Mouse (Mus musculus) c-Kit-positive CD71-positive TER-119-negative erythroid progenitor cells, embryonic 14.5 days (primary cell): ENCODE measurements around the gene Rapgef1.

Source experiments
- DNase-seq: peaks from one replicate; pipeline ENCODE4 v3.0.0-alpha.2; 2013; ENCODE audit warnings: low read depth

The Rapgef1 gene

DNA sequence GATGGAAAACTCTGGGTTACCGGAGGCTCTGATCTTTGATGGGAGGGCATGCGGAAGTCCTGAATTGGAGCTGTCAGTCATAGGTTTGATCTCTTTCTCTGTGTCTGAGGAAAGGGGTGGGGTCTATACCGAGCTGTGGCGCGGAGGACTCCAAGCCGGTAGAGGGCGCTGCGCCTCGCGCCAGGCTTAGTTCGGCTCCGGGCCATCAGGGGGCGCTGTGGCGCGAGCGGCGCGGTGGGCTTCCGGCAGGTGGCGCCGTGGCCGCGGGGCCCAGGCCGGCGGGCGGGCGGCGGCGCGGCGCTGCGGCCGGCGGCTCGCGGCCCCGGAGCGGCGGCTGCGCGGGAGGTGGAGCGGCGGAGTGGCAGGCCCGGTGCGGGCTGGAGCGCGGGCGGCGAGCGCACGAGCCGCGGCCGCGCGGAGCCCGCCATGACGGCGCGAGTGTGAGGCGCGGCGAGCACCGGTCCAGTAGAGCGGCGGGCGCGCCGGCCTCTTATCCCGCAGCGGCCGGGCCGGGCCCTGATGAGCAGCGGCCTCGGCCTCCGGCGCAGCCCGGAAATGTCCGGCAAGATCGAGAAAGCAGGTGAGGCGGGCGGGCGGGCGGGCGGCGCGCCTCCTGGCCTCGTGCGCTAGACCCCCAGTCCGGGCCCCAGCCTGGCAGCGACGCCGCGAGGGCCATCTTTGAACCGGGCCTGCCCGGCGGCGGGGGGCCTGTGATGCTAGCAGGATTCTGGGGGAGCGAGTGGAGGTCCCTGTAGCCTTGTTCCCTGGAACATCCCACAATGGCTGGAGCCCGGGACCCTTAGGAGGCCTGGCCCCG, at the start of gene Rapgef1:
Gene Rapgef1 (plus strand): TSS at position 237 of the 817 bp plus-strand sequence.
- DNase-seq: peak; percentile 47

DNA sequence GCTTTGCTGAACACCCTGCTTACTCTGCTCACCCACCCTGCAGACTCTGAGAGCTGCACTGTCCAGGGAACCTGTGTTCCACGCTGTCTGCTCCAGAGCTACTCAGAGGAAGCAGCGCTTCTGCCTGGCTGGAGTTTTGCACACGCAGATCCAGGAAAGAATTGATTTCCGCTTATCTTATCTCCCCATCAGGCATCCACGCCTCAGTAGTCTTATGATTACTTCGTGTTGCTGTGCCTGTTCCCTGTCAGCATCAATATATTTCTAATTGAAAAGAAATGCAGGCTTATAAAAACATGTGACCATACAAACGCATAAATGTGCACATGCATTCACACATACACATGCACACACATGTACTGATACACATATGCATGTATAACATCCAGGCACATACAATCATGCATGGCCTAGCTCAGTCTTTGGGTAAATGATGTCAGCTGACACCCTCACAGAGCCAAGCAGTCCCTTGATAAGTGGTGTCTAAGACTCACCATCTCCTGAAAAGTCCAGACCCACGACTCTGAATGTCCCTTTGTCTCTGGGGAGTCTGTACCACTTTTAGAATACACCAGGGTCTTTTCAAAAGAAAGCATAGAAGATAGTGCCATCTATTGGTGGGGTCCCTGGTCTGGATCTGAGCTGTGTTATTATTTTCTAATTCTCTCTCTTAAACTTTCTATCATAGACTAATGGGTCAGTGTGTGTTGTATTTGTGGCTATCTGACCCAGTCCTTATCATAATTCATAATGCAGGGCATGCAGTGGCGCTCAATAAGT, 47.4 kb upstream of the Rapgef1 start:
- no peak for DNase-seq

DNA sequence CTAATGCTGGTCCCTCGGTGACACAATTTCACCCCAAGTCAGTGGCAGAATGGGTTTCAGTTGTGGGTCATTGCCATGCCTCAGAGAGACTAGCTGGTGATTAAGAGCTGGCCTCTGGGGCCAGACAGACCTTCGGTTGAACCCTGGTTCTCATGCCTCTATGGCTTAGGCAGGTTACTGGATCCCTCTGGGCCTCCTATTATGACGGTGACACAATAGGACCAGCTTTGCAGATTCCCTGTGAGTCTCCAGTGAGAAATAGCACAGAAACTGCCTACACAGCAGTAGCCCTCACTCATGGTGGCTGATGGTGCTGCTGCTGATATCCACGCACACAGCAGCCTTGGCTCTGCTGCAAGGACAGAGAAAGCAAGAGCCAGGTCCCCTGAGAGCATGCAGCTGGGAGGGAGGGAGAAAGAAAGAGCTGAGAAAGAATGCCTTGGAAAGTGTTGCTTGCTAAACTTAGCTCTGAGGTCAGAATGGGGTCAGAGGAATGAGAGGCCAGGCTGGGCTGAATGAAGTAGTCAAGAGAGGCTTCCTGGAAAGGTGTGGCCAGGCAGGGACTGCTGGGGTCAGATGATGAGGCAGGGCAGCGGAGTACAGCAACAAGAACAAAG, 46.6 kb upstream of the Rapgef1 start:
- DNase-seq: no peak

DNA sequence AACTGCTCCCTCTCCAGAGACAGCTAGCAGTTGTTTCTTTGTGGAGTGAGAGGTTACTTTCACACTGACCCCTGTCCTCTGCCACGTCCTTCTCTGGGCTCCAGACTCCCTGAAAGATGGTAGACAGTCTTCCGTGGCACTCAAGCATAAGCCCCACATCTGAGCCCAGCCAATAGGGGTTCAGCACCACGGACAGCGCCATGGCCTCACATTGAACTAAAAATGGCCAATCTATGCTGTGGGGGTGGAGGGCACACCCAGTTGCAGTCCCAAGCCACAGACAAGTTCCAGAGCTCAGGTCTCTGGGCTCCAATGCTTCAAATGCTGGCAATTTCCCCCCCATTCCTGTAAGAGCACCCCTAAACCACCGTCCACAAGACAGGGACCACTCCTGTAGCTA, 45.9 kb upstream of the Rapgef1 start:
- peak; percentile 67 for DNase-seq

DNA sequence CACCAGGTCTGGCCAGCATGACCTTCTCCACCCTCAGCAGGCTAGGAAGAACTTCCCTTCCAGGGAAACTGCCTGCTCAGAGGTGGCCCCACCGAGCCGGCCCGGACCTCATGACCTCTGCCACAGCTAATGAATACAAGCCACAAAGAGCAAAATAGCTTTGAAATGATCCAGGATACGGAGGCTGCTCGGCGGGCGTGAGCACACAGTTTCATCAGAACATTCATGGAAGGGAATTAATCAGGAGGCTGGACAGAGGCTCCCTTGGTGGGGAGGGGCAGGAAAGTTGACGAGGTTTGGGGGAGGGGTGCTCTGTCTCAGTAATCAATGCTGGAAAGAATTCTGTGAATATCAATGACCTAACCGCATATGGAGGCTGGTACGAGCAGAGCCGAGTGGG, 45.3 kb upstream of the Rapgef1 start:
- DNase-seq: no peak

DNA sequence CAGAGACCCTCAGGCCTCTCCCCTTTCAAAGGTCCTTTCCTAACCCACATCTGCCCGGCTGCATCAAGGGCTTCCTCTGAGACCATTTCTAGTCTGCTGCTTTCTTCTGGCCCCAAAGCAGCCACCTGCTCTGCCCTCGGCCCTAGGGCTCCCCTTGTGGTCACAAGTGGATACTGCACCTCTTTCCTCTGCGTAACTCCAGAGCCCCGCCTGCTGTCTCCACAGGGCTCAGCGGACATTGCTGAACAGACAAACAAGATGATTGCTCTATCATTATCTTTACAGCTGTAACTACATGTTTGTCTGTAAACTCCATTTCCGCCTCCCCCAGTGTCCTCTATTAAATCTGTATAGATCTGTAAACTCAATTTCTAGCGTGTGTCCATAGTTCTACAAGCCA, 37.1 kb upstream of the Rapgef1 start:
- DNase-seq: peak; percentile 58

DNA sequence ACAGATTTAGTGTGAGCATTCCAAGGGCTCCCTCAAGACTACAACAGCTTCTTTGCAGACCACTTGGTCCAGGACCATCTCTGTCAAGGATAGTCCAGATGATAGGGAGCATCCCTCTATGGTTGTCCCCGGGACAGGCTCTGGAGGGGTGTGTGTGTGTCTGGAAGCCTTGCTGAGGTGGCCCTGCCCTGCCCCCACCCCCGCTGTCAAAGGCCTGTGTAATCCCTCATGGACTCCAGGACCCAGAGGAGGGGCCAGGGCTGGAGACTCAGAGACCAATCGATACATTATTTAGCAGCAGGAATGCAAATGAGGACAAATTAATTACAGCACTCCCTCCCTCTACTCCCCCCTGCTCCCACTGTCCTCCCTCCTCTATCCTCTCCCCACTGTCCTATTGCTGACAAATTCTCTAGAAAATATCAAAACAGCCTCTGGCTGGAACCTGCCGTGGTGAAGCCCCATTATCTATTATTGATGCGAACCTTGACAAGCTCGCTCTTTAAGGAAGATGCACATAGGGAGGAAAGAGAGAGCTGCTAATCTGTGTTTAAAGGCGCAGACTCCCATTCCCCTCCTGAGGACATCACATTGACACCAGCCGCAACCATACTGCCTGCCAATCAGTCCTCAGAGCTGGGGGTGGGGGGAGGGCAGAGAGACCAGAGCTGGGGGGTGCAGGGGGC, 33.4 kb upstream of the Rapgef1 start:
- DNase-seq: no peak

DNA sequence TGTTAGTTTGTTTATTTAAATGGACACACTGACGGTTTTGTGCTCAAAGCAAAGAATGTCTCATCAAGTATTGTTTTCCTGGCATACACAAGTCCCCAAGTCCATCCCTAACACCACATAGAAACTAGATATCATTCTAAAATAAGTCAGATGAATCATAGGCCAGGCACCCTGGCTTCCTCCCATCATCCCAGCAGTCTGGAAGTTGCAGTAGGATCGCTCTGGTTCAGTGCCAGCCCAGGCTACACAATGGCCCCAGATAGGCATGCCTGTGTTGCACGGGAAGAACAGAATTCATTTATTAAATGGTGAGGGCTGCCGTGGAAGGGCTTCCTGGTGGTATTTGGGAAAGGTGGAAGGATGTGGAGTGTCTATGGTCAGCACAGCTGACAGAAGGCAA, 31.5 kb upstream of the Rapgef1 start:
- DNase-seq: no peak

DNA sequence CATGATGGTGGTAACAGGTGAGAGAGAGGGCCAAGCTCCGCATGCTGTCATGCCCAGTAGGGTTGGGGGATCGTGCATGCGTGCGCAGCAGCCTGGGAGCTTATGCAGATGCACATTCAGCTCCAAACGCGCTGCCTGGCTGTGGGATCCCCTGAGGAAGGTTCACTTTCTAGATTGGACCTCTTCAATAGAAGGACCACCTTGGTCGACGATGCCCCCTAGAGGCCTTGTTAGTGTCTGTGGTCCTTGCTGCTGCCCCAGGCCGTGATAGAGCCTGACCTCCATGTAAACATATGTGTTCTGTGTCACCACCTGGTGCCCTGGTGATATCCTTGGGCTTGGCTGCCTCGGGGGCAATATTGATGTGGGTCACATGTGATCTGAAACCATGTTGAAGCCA, 30.3 kb upstream of the Rapgef1 start:
- no peak for DNase-seq

DNA sequence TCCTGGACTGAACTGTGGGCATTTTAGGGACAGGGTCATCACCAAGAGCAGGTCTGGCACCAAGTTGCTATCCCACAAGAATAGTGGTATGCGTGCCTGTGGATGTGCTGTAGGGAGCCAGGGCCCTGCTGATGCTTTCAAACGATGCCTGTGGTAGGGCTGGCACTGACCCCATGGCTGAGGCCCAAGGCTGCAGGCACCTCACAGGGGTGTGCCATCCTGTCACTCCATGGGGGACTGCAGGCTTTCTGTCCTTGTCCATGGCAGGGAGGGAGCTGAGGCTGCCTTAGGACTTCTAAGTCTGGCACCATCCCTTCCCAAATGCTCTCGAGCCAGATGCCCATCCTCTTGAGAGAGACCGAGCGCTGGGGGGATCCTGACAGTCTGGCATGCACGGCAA, 27.9 kb upstream of the Rapgef1 start:
- DNase-seq: no peak

DNA sequence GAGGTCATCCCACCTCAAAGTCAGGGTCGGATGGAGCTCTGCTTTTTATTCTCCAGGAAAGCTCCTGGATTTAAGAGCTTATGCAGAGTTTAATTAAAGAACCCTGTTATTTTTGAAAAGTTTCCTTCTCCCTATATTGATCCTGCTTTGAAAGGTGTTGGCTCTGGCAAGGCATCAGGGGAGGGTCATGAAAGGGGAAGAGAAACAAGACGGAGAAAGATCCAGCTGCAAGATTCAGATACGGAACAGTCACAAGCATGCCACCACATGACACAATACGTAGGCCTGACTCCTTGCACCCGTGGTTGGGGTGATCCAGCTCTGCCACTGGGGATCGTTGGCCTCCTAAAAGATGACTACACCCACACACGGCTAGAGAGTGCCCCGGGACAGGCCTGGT, 27.0 kb upstream of the Rapgef1 start:
- no peak for DNase-seq

DNA sequence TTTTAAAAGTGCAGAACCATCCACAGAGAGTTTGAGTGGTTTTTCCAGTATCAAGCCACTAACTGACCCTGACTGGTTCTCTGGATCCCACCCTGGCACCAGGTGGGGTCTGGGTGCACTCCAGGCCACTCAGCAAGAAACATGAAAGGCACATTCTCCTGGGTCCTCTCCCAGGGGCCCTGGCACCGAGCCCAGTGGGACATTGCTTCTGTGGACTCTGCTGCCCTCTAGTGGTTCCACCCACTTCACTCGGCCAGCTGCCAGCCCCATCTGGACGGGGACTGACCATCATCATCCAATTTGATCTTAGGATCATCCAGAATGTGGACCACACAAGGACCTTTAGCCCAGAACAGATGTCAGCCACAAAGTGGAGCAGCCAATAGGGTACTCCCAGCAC, 15.6 kb upstream of the Rapgef1 start:
- no peak for DNase-seq

DNA sequence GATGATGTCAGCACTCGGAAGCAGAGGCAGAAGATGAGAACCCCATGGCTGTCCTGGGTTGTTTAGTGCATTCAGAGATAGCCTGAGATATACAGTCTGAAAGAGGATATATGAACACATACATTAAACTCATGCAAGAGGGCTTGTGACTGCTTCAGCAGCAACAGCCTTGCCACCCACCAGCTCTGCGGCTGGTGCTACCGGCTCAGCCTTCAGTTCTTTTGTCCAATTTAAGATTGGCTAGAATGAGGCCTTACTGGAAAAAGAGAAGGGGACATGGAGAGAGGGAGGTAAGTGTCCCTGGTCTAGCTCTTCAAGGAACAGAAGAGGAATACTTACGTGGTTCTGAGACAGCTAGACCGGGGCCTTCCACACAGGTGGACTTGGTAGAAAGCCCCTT, 13.9 kb upstream of the Rapgef1 start:
- DNase-seq: no peak

DNA sequence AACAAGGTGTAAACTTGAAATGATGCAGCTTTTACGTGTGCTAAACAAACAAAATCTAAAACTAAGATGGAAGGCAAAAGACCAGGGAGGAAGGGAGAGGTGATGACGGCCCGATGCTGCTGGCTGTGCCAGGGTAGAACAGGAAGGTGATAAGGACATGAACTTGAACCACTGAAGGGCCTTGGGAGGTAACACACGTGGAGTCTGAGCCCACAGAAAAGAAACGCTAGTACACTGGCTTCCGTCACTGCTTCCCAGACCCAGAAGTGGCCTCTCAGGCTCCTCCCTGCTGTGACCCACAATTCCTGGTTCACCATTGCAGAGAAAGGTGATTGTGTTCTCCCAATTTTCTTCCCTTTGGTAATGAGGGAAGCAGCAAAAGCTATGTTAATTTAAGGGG, 13.1 kb upstream of the Rapgef1 start:
- DNase-seq: no peak

DNA sequence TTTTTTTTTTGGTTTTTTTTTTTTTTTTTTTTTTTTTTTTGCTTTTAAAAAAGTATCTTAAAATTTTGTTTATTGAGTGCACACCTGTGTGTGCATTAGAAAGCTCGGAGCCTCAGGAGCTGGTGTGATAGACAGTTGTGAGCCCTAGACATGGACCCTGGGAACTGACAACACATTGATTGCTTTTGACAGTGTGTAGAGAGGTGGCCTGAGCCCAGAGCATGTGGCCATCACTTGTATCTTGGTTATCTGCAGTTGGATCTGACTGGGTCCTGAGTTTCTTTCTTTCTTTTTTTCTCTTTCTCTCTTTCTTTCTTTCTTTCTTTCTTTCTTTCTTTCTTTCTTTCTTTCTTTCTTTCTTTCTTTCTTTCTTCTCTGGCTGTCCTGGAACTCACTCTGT, 2.2 kb upstream of the Rapgef1 start:
- no peak for DNase-seq

DNA sequence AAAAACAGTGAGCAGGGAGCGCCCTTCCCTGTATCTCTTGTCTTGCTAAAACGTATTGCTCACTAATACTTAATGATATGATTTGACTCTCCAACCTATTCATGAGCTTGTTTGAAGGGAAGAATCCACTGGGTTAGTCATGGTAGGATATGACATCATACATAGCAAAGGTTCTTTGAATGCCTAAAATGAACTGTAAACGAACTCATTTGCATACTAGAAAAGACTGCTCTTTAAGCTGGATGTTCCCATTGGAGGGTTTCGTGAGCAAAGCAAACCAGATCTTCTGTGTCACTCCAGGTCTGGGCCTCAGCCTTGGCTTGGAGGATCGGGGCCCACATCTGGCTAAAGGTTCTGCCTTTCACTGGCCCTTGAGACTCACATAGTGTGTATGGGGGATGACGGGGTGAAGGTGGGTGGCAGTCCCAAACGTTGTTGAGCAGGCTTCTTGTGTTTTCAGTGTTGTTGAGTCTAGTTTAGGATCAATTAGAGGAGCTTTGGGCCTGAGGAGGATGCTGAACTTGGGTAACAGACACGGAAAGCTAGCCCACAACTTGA, 515 bp upstream of the Rapgef1 start:
- DNase-seq: no peak

DNA sequence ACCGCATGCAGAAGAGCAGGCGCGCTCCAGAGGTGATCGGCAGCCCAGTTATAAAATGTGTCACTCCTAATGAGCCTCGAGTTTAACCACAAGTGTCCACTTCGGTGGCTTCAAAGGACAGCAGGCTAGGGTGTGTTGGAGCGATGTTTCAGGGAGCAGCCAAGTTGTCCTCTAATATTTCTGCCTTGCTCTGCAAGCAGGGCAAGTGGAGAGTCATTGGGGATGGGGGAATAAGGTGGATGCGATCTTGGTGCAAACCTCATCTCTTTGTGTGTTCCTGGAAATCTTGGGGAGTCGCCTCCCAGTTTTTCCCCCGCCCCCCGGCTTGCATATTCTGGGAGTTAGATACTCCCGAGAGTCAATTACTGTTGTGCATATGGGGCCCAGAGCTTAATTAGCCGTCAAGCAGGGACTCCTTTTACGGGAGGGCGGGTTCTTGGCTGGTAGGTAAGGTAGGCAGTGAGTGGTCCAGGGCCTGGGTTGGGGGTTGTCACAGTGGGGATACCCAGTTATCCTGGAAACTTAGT, 844 bp downstream of the Rapgef1 start:
- peak; percentile 46 for DNase-seq

DNA sequence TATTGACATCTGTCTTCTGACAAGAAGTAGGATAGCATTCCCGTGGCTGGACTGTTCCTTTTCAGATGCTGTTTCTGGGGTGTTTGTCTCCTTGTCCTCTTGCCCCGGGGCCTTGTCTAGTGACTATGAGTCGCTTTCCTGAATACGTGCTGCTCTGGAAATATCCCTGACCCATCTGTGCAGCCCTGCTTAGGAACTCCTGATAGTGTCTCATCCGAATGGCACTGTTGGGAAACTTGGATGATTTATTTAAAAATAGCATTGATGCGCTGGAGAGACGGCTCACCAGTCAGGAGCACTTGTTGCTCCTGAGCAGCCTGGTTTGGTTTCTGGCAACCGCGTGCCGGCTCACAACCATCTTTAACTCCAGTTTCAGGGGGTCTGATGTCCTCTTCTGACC, 1.6 kb downstream of the Rapgef1 start:
- DNase-seq: no peak

DNA sequence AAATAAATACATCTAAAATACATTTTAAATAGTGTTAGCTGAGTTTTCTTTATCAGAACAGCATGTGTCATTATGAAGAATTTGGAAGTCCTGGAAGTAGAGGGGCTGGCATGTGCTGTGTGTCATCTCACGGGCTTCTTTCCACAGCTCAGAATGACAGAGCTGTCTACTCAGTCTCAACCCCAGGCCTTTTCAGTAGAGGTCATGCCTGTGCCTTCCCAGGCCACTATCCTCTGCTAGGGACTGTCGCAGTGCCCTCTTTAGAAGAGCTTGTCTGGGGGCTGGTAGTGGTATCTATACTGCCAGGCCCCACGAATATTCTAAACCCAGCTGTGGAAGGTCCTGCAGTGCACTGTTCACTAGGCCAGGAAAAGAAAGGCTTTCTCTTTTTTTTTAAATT, 2.1 kb downstream of the Rapgef1 start:
- DNase-seq: no peak

DNA sequence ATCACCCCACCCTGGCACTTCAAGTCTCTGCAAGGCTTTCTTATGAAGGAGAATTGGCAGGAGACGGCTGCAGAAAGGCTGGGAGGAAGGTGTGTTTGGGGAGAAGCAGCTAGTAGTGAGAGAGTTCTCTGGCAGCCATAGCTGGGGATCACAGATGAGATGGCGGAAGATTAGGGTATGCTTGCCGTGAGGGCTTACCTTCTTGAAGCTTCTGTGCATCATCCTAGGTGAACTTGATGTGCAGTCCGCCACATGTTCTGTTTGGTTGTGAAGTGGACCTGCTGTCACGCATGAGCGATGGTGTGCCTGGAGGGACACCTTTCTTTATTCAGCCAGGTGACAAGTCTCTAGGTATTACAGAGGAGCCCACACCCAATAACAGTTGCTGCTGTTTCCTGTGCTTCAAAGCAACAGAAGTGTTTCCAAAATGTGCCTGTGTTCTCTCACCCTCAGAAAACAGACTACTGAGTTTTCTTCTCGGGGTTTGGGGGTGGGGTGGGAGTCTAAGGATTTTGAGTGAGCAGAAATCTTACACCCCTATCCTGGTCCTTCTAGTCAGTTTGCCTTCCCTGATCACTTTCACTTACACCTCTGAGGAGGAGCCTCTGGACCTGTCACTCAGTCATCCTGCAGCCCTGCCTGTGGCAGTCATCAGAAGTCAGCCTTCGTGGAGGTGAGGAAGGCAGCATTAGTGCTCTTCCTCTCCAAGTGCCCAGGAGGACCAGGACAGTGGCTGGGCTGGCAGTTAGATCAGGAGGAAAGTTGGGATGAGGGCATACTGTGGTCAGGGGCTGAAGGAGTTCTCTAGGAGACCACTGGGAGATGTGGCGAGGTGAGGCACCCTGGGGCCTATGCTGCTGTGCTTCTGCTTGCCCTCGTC, 2.8 kb downstream of the Rapgef1 start:
- DNase-seq: no peak
